Mouse (Mus musculus): ENCODE results near the gene Tmem182. TPM values are rescaled to one million over a fixed set of nuclear protein-coding genes. Genes with fewer than 3 reads are reported as not detected.

The Tmem182 gene
- polyA plus RNA-seq (2015; fragmentation: Nextera tagmentation; extraction: Ambion mirVana): 0.06 TPM in 1 of 2 replicates, not detected in the other

DNA sequence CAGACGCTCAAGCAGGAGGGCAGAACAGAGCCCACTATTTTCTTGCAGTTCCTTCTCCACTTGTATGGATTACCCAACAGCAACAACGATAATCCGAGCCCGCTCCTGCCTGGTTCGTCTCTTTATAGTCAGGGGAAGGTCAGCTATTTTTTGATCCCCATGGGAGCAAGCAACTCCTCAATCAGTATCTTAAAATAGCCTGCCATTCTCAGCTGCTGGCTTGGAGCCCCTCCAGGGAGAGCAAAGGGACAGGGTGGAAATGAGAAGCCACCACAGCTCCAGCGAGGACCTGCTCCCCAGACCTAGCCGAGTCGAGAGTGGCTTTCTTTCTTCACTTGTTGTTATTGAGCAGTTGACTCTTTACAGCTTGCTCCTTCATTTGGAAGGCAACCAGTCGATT, at the start of gene Tmem182:
Tmem182 (plus strand) TSS at position 251 of the 400 bp plus-strand sequence.

DNA sequence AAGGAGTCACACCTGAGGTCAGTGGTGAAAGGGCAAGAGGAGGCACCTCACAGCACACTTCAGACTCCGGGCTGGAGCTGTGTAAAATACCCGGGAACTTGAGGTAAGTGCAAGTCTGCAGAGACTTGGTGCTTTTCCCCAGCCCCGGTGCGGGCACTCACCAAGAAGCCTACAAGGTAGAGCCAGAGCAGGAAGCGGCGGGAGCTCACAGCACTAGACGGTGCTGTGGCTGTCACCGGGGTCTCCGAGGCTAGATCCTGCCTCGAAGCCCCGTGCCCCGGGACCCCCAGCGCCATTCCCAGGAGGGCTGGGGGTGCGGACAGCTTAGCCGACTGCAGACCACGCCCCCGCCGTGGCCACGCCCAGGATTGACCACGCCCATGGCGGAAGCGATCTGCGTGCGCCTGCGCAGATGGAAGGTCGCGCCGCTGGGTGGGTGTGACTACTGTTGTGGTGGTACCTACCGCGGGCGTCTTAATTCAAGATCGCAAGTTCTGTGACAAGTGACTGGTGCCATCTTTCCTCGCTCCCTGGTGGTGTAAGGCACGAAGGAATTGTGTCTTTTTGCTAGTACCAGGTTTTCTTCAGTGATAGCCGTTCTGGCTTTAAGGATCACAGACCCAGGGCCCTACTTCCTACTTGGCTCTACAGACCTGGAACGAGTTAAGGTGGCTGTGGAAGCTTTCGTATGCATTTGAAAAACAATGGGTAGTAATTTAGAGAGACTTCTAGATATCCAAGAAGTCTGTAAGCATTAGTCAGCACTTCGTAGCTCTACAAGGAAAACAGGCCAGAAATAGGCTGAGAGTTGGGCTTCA, 14.9 kb upstream of the Tmem182 start, which contains the start of gene Mfsd9:
Mfsd9 (minus strand) TSS at position 364 of the 818 bp plus-strand sequence.

Other genes starting within 250 kb of the Tmem182 start
- 2.2 and 2.4 TPM in 2 replicates for gene Slc9a4, start 225.5 kb upstream of the Tmem182 start, polyA plus RNA-seq (2015; fragmentation: Nextera tagmentation; extraction: Ambion mirVana)
- gene Slc9a2, start 125.0 kb upstream of the Tmem182 start, polyA plus RNA-seq (2015; fragmentation: Nextera tagmentation; extraction: Ambion mirVana): 2.4 and 2.9 TPM in 2 replicates
- gene Mfsd9, start 14.9 kb upstream of the Tmem182 start, polyA plus RNA-seq (2015; fragmentation: Nextera tagmentation; extraction: Ambion mirVana): 3.3 TPM in 2 replicates

Measured in urinary bladder, postnatal 0 days (tissue).